Mouse (Mus musculus): ENCODE measurements around the gene Slc43a3. TPM values are rescaled to one million over a fixed set of nuclear protein-coding genes. Genes with fewer than 3 reads are reported as not detected.
"Not testable (repeated sequence)": the region's sequence is repeated elsewhere in the genome, so short reads cannot be mapped to it uniquely, and the experiment has no call there.

The Slc43a3 gene
- polyA plus RNA-seq (2016; fragmentation: Nextera tagmentation; extraction: Ambion mirVana): 30.0 and 33.9 TPM in 2 replicates

DNA sequence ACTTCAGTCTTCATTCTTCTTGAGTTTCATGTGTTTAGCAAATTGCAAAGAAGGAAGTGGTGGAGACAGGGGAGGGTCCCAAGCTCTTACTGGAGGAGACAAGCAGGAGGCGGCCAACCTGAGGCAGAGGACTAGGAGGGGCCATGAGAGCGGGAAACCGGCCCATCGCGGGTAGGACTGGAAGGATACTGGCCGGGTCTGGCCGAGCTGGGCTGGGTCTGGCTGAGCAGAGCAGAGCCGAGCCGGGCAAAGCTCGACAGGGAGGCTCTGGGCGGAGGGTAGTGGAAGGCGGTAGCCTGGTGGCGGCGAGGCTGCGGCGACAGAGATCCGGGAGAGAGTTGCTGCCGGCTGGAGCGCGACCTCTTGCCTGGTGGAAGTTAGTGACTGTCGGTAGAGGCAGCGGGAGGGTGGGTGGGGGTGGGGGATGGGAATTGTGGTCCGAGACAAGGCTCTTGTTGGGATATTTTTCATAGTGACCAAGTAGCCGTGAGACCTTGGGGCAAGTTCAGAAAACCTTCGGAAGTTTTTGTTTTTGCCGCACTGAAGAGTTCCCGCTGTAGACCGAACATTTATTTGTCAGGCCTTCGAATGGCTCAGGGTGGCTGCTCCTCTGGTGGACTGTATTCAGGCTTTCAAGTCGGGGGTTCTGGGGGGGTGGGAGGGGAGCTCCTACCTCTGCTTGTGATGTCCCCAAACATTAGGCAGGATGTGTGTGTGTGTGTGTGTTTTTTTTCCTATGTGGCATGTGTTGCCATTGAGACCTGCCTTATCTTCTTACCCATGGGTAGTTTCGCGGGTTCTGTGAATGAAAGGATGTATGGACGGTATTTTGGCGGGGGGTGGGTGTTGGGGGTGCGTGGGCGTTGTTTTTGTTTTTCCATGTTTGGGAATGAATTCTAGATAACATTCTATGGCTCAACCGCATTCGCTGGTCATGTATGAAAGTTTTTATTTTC lies at the start of gene Slc43a3:
TSS of gene Slc43a3 (plus strand) at position 106 of the 956 bp plus-strand sequence.
- peak within 1 kb of the TSS; percentile 81 for H3K27ac ChIP-seq
- WGBS: 21% methylated on average over 38 of the region's 38 CpGs
- H3K27me3 ChIP-seq: no peaks in the 10 kb centered on the region
- peaks cover 9% of the 10 kb centered on the region for H3K36me3 ChIP-seq
- ATAC-seq (ENCODE audit: insufficient number of reproducible peaks, insufficient read depth, low FRiP score, low TSS enrichment, low read depth): peak; percentile 94
- H3K9ac ChIP-seq (replicated peaks): peak within 1 kb of the TSS; percentile 68
- H3K4me2 ChIP-seq: peak within 1 kb of the TSS; percentile 61
- peaks cover 18% of the 10 kb centered on the region for H3K4me1 ChIP-seq (replicated peaks)
- H3K9me3 ChIP-seq: no peaks in the 10 kb centered on the region
- peak within 1 kb of the TSS; percentile 52 for H3K4me3 ChIP-seq (replicated peaks)

DNA sequence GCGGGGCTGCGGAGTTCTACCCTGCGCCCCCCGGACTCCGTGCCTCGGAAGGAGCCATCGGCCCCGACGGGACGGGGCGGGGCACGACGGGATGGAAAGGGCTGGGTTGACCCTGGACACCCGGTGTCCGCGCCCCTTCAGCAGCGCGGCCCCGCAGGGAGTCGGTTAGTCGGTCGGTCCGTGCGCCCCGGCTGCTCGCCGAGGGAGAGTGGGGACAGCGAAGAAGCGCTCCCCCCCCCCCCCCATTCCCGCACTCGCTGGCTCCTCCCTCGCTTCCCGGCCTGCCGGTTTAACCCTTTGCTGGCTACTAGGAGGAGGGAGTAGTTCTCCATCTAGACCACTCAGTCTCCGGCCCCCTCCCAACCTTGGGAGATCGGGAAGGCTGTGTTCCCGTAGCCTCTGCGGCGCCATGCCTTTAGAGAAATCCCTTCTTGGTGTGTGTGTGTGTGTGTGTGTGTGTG lies 49.5 kb upstream of the Slc43a3 start:
- H3K4me1 ChIP-seq (replicated peaks): peaks cover 48% of the 10 kb centered on the region
- no peak overlapping the region for H3K27ac ChIP-seq

GRCm38 (mm10) chr2:84887411-84888271 lies 48.7 kb upstream of the Slc43a3 start:
- H3K27me3 ChIP-seq: peaks cover 86% of the 10 kb centered on the region
- peaks cover 48% of the 10 kb centered on the region for H3K4me1 ChIP-seq (replicated peaks)
- no peak for ATAC-seq (ENCODE audit: insufficient number of reproducible peaks, insufficient read depth, low FRiP score, low TSS enrichment, low read depth)
- under 1% methylated on average over 58 of the region's 58 CpGs for WGBS
- H3K27ac ChIP-seq: no peak overlapping the region
- H3K4me3 ChIP-seq (replicated peaks): peak overlapping the region; percentile 58
- H3K9ac ChIP-seq (replicated peaks): peak overlapping the region; percentile 45; the same call in 1 of the 2 replicates
- H3K9me3 ChIP-seq: no peaks in the 10 kb centered on the region
- H3K4me2 ChIP-seq: peak overlapping the region; percentile 79
- no peaks in the 10 kb centered on the region for H3K36me3 ChIP-seq

More for the DNA sequence above, 49.5 kb upstream of the Slc43a3 start:
- Histone ChIP-seq H3K9ac (replicated peaks) (peak overlapping the region; percentile 51), H3K9me3 (no peaks in the 10 kb centered on the region), H3K36me3 (no peaks in the 10 kb centered on the region), H3K4me2 (peak overlapping the region; percentile 79), H3K4me3 (replicated peaks) (peak overlapping the region; percentile 58), H3K27me3 (peaks cover 93% of the 10 kb centered on the region)
- no peak for ATAC-seq (ENCODE audit: insufficient number of reproducible peaks, insufficient read depth, low FRiP score, low TSS enrichment, low read depth)
- WGBS: under 1% methylated on average over 27 of the region's 39 CpGs

GRCm38 (mm10) chr2:84888657-84889315 lies 47.6 kb upstream of the Slc43a3 start:
- WGBS: 1% methylated on average over 28 of the region's 28 CpGs
- no peaks in the 10 kb centered on the region for H3K36me3 ChIP-seq
- H3K27ac ChIP-seq: no peak overlapping the region
- H3K4me2 ChIP-seq: peak overlapping the region; percentile 39
- H3K9me3 ChIP-seq: no peaks in the 10 kb centered on the region
- peaks cover 78% of the 10 kb centered on the region for H3K27me3 ChIP-seq
- peak overlapping the region; percentile 27 for H3K4me3 ChIP-seq (replicated peaks)
- H3K9ac ChIP-seq (replicated peaks): 0 out of 2 replicates have a peak overlapping the region, but pooled peaks have one; percentile 4
- H3K4me1 ChIP-seq (replicated peaks): peaks cover 36% of the 10 kb centered on the region
- no peak for ATAC-seq (ENCODE audit: insufficient number of reproducible peaks, insufficient read depth, low FRiP score, low TSS enrichment, low read depth)

GRCm38 (mm10) chr2:84889316-84890044 lies 46.9 kb upstream of the Slc43a3 start:
- H3K4me2 ChIP-seq: peak overlapping the region; percentile 39
- 13% methylated on average over 14 of the region's 14 CpGs for WGBS
- no peaks in the 10 kb centered on the region for H3K36me3 ChIP-seq
- H3K4me1 ChIP-seq (replicated peaks): peaks cover 35% of the 10 kb centered on the region
- H3K9me3 ChIP-seq: no peaks in the 10 kb centered on the region
- no peak overlapping the region for H3K27ac ChIP-seq
- 0 out of 2 replicates have a peak overlapping the region, but pooled peaks have one; percentile 4 for H3K9ac ChIP-seq (replicated peaks)
- no peak for ATAC-seq (ENCODE audit: insufficient number of reproducible peaks, insufficient read depth, low FRiP score, low TSS enrichment, low read depth)
- peak overlapping the region; percentile 27 for H3K4me3 ChIP-seq (replicated peaks)
- H3K27me3 ChIP-seq: peaks cover 72% of the 10 kb centered on the region

- ATAC-seq (ENCODE audit: insufficient number of reproducible peaks, insufficient read depth, low FRiP score, low TSS enrichment, low read depth): no peak
- Histone ChIP-seq H3K4me3 (replicated peaks) (no peak overlapping the region), H3K9ac (replicated peaks) (no peak overlapping the region), H3K36me3 (no peaks in the 10 kb centered on the region), H3K27me3 (peaks cover 66% of the 10 kb centered on the region), H3K27ac (no peak overlapping the region), H3K4me2 (no peak overlapping the region), H3K4me1 (replicated peaks) (peaks cover 35% of the 10 kb centered on the region), H3K9me3 (no peaks in the 10 kb centered on the region)
- 5% methylated on average over 5 of the region's 5 CpGs for WGBS
Observed at GRCm38 (mm10) chr2:84890045-84890340, 46.4 kb upstream of the Slc43a3 start.

GRCm38 (mm10) chr2:84893359-84893758 lies 43.0 kb upstream of the Slc43a3 start:
- no peak overlapping the region for H3K4me2 ChIP-seq
- ATAC-seq (ENCODE audit: insufficient number of reproducible peaks, insufficient read depth, low FRiP score, low TSS enrichment, low read depth): no peak
- no peaks in the 10 kb centered on the region for H3K36me3 ChIP-seq
- H3K4me3 ChIP-seq (replicated peaks): no peak overlapping the region
- H3K27me3 ChIP-seq: peaks cover 33% of the 10 kb centered on the region
- H3K27ac ChIP-seq: no peak overlapping the region
- 55% methylated on average over 6 of the region's 6 CpGs for WGBS
- peaks cover 8% of the 10 kb centered on the region; the same call in 1 of the 2 replicates for H3K4me1 ChIP-seq (replicated peaks)
- no peaks in the 10 kb centered on the region for H3K9me3 ChIP-seq
- no peak overlapping the region for H3K9ac ChIP-seq (replicated peaks)

DNA sequence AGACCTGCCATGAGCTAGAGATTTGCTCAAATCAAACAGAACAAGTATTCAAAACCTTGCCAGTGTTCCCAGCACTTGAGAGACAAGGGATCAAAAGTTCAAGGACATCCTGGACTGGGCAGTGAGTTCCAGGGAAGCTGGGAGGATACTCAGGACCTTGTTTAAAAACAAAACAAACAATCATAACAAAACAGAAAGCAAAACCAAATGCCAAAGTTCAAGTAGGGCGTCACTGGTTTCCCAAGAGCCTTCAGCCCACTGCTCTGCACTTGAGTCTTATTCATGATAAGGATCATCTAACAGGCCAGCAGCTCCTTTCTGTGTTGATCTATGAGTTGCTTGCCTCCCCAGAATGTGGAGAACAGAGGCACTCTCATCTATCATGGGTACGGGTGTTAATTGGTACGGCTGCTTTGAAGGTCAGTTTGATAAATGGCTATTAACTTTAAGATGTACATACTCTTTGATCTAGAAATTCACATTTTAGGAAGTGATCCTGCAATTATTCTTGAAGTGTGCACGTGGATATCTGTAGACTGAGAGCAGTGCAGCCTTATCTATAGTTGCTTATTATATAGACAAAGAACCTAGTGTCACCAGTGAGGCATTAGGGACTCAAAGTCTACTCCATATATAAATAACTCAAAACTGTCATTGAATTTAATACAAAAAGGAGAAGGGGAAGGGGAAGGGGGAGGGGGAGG lies 40.7 kb upstream of the Slc43a3 start:
- Histone ChIP-seq H3K27ac (no peak overlapping the region), H3K9ac (replicated peaks) (no peak overlapping the region), H3K36me3 (no peaks in the 10 kb centered on the region), H3K4me3 (replicated peaks) (no peak overlapping the region), H3K27me3 (peaks cover 10% of the 10 kb centered on the region), H3K4me2 (no peak overlapping the region), H3K4me1 (replicated peaks) (no peaks in the 10 kb centered on the region), H3K9me3 (no peaks in the 10 kb centered on the region)
- WGBS: 31% methylated on average over 4 of the region's 4 CpGs
- ATAC-seq (ENCODE audit: insufficient number of reproducible peaks, insufficient read depth, low FRiP score, low TSS enrichment, low read depth): no peak

- H3K9ac ChIP-seq (replicated peaks); ATAC-seq (ENCODE audit: insufficient number of reproducible peaks, insufficient read depth, low FRiP score, low TSS enrichment, low read depth); H3K36me3 ChIP-seq; H3K4me3 ChIP-seq (replicated peaks); H3K4me2 ChIP-seq; H3K9me3 ChIP-seq; H3K27me3 ChIP-seq; H3K27ac ChIP-seq; H3K4me1 ChIP-seq (replicated peaks): not testable (repeated sequence)
- 93% methylated on average over 6 of the region's 6 CpGs for WGBS
Observed at GRCm38 (mm10) chr2:84896686-84897085, 39.7 kb upstream of the Slc43a3 start.

GRCm38 (mm10) chr2:84912722-84913121 lies 23.7 kb upstream of the Slc43a3 start:
- WGBS: 58% methylated on average over 3 of the region's 3 CpGs
- H3K27ac ChIP-seq: no peak overlapping the region

More at GRCm38 (mm10) chr2:84912722-84913121, 23.7 kb upstream of the Slc43a3 start:
- Histone ChIP-seq H3K4me3 (replicated peaks) (no peak overlapping the region), H3K27me3 (no peaks in the 10 kb centered on the region), H3K9ac (replicated peaks) (no peak overlapping the region), H3K4me2 (no peak overlapping the region), H3K9me3 (no peaks in the 10 kb centered on the region), H3K36me3 (no peaks in the 10 kb centered on the region), H3K4me1 (replicated peaks) (peaks cover 4% of the 10 kb centered on the region)
- no peak for ATAC-seq (ENCODE audit: insufficient number of reproducible peaks, insufficient read depth, low FRiP score, low TSS enrichment, low read depth)

Data from limb, embryonic 12.5 days (tissue).